Mouse (Mus musculus): ENCODE measurements around the gene Acnat1.
"Not testable (repeated sequence)": the region's sequence is repeated elsewhere in the genome, so short reads cannot be mapped to it uniquely, and the experiment has no call there.

The Acnat1 gene

DNA sequence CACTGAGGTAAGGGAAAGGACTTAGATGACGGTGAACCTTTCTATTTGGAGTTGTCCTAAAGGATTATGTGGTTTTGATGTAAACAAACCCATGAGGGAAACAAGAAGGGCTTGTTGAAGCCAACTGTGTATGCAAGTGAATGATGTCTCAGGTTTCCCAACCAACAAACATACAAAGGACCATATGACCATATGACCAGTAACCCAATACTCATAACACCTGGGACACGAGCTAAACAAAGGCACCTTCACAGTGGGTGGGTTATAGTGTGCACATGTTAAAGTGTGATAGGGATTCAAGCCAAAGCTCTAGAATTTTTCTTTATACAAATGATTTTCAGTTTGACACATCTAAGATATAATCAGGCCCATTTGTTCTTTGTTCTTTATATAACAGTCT, 17.5 kb downstream of the Acnat1 start:
- DNase-seq (ENCODE audit: extremely low spot score, low spot score), result no peak

DNA sequence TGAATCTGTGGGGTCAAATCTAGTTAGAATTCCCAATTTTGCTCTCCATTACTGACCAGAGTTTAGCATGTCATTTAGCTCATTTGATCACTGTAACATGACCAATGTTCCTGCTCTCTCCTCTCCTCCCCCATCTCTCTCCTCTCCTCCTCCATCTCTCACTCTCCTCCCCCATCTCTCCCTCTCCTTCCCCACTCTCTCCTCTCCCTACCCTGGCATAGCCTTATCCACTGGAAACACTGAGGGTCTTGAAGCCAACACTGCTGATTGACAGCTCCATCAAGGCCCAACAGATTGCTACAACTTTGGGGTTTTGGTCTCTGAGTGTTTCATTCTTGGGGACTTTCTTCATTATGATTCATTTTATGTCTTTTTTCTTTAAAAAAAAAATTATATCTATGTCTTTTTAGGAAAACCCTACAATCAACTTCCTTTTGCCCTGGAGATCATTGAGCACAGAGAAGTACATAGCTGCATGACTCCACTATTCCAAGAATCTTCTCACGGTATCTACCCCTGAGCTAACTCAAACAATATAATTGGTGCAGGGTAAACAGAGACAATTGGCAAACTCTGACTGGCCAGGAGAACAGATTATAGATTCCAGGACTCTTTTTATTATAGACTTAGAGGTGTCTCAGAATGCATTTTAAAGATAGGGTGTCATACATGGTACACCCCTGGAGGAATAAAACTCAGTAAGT, 21.7 kb downstream of the Acnat1 start:
- no peak for DNase-seq (ENCODE audit: extremely low spot score, low spot score)

DNA sequence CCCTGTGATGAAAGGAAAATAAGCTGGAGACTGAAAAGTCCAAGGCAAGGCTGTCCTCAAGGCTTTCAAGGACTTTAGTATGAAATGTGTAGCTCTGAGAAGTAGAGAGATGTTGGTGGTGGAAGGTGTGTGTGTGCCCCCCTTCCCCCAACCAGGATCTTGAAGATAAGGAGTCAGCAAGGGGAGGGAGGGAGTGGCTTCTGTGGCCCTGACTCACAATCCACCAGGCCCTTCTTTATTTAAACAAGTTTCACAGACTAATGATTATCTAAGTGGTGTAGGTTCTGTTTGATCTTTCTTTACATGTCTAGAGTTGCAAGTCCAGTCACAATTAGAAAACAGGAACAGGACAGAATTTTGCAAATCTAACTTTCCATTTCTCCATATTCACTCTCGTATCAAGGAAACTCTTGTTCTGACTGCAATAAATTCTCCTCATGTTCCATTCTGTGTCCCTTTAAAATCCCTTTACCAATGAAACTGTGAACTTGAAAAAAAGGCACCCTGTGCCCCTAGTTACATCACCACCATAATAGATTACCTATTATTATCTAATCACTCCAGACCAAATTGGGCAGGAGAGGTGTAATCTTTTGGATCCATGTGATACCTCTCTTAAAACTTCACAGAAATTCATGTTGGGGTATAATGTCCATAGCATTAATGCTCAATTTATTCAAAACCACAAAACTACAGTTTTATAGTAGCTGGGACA, 22.4 kb downstream of the Acnat1 start:
- DNase-seq (ENCODE audit: extremely low spot score, low spot score), result not testable (repeated sequence)

DNA sequence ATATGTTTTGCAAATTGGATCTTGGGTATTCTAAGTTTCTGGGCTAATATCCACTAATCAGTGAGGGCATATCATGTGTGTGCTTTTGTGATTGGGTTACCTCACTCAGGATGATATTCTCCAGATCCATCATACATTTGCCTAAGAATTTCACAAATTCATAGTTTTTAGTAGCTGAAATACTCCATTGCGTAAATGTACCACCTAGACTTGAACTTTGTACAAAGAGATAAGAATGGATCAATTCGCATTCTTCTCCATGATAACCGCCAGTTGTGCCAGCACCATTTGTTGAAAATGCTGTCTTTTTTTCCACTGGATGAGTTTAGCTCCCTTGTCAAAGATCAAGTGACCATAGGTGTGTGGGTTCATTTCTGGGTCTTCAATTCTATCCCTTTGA, 36.7 kb downstream of the Acnat1 start:
- not testable (repeated sequence) for DNase-seq (ENCODE audit: extremely low spot score, low spot score)

DNA sequence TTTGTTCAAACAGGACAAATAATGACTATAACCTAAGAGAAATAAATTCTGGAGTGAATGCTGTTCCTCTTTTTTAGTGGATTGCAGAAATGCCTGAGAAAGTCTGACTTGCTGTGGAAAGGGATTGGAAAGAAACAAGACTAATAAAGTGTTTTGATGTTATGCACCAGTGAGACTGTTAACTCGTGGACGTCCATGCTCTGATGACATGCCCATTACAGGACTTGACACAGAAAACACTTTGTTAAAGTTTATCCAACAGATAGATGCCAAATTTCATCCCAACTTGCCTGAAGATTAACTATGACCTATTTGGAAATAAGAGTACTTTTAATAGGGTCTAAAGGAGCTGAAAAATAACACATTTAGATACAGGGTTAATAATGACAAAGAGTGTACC, 63.6 kb downstream of the Acnat1 start:
- not testable (repeated sequence) for DNase-seq (ENCODE audit: extremely low spot score, low spot score)

DNA sequence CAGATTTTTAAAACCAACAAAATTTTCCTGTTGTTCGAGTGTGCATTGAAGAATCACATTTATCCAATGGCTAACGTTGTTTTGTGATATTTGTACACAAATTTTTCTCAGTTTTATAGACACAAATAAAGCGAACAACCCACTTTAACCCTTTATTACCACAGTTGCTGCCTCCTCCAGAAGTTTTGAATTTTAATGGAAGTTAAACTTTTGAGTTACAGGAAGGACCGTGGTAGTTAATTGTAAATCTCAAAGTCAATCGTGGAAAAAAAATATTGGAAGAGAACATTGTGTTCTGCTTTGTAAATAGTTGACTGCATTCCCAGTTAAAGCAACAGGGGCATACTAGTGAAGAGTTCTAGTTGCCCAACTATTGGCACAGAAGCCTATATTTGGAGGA, 65.8 kb downstream of the Acnat1 start, which contains the start of gene Acnat2:
Acnat2 (minus strand) TSS at position 195 of the 400 bp plus-strand sequence.
- DNase-seq (ENCODE audit: extremely low spot score, low spot score), result not testable (repeated sequence)

Measured in neural tube, embryonic 10.5 days (tissue).